ENCODE assay signal across 12 mouse cellular contexts in genomic region chr14:26988694-26989093, GRCm38 (mm10). TPM values are rescaled to one million over a fixed set of nuclear protein-coding genes. Genes with fewer than 3 reads are reported as not detected.
DNase-seq lines count a peak whose midpoint lies in the region; ATAC-seq and TF ChIP-seq lines count a peak whose summit lies in the region.
"Had no signal": no experiment of that assay in that cellular context is flagged by ENCODE, and none has a peak within 500 bp of the region (broad histone marks: within the 10 kb centered on the region; RNA-seq: fewer than 3 reads in every experiment).

No protein-coding gene starts in this region.

- ATAC-seq in liver, embryonic 14.5 days (ENCODE audit: insufficient read depth) = no peak

- TF ChIP-seq CTCF in layer of hippocampus, adult 2 months (conservative IDR thresholded peaks at IDR 0.05) = peak; percentile 72
- TF ChIP-seq CTCF in ES-Bruce4 (IDR thresholded peaks at IDR 0.05; ENCODE audit: low read depth, low read length) = peak; percentile 16
- peak; percentile 72 for TF ChIP-seq CTCF in liver, embryonic 14.5 days (IDR thresholded peaks at IDR 0.05; ENCODE audit: low read depth)
- TF ChIP-seq CTCF in cerebellum, adult 2 months (IDR thresholded peaks at IDR 0.05; ENCODE audit: borderline replicate concordance, insufficient read depth, low read depth, low read length) = no peak

- TF ChIP-seq POLR2A in ES-Bruce4 (IDR thresholded peaks at IDR 0.05; ENCODE audit: insufficient read depth, low read length) = no peak
- TF ChIP-seq POLR2A in cerebellum, adult 2 months (IDR thresholded peaks at IDR 0.05; ENCODE audit: borderline replicate concordance, insufficient read depth, low read length) = no peak

- no peak overlapping the region for H3K27ac ChIP-seq in layer of hippocampus, adult 2 months
- no peak overlapping the region for H3K27ac ChIP-seq in ES-Bruce4 (ENCODE audit: insufficient read depth, low read length)
- no peak overlapping the region for H3K27ac ChIP-seq in liver, embryonic 14.5 days
- H3K27ac ChIP-seq in cerebellum, adult 2 months (ENCODE audit: insufficient read depth, low read length) = no peak overlapping the region
- H3K27ac ChIP-seq: limb, embryonic 10.5 days had no signal

- TF ChIP-seq EP300 in ES-Bruce4 (IDR thresholded peaks at IDR 0.05; ENCODE audit: insufficient read depth, low read depth, low read length) = no peak
- no peak for TF ChIP-seq EP300 in liver, embryonic 14.5 days (IDR thresholded peaks at IDR 0.05; ENCODE audit: low read depth)

- no peak for DNase-seq in layer of hippocampus, adult 2 months (ENCODE audit: low spot score in 2 of 2)
- no peak for DNase-seq in layer of hippocampus, postnatal 25 days (ENCODE audit: extremely low spot score in 1 of 2, low spot score in 1 of 2)
- peak; percentile 45 for DNase-seq in CD4-positive helper T cell, adult 2 months (ENCODE audit: low read depth, low spot score)
- DNase-seq in liver, embryonic 14.5 days (ENCODE audit: low read depth in 3 of 3, low spot score in 3 of 3) = no peak
- DNase-seq in cerebellum, adult 2 months = no peak
- DNase-seq in urinary bladder, adult 18-20 months (ENCODE audit: low spot score in 2 of 2) = no peak
- DNase-seq: right cerebral cortex, postnatal 4 days had no signal

- H3K27me3 ChIP-seq in ES-Bruce4 (ENCODE audit: control insufficient read depth, insufficient read depth, low read length, poor library complexity, severe bottlenecking) = no peaks in the 10 kb centered on the region
- no peaks in the 10 kb centered on the region for H3K27me3 ChIP-seq in liver, embryonic 14.5 days (ENCODE audit: control insufficient read depth, insufficient read depth, low read length)
- no peaks in the 10 kb centered on the region for H3K27me3 ChIP-seq in cerebellum, adult 2 months (ENCODE audit: control insufficient read depth, insufficient read depth, low read length)

- H3K9me3 ChIP-seq in ES-Bruce4 (replicated peaks; ENCODE audit: control insufficient read depth, insufficient read depth, low read length, poor library complexity, severe bottlenecking) = 0 out of 2 replicates have a peak, but pooled peaks cover 4% of the 10 kb centered on the region
- no peaks in the 10 kb centered on the region for H3K9me3 ChIP-seq in liver, embryonic 14.5 days (ENCODE audit: control insufficient read depth, low read length)
- H3K9me3 ChIP-seq: limb, embryonic 10.5 days had no signal

- H3K36me3 ChIP-seq in ES-Bruce4 (ENCODE audit: control insufficient read depth, insufficient read depth, low read length, poor library complexity, severe bottlenecking) = no peaks in the 10 kb centered on the region
- no peaks in the 10 kb centered on the region for H3K36me3 ChIP-seq in liver, embryonic 14.5 days (replicated peaks; ENCODE audit: control insufficient read depth, insufficient read depth, low read depth)
- H3K36me3 ChIP-seq: limb, embryonic 10.5 days had no signal

- 39% methylated on average over 2 of the region's 2 CpGs for WGBS in liver, embryonic 14.5 days (ENCODE audit: insufficient replicate concordance)
- WGBS in cerebellum, adult 2 months = 64% methylated on average over 2 of the region's 2 CpGs

- no peak overlapping the region for H3K4me2 ChIP-seq in liver, embryonic 14.5 days (ENCODE audit: low read depth)

- peaks cover 2% of the 10 kb centered on the region for H3K4me1 ChIP-seq in ES-Bruce4 (ENCODE audit: control insufficient read depth, insufficient read depth, low read length)
- H3K4me1 ChIP-seq in liver, embryonic 14.5 days (replicated peaks; ENCODE audit: control insufficient read depth in 2 of 2, insufficient read depth in 2 of 2, low read length in 1 of 2) = no peaks in the 10 kb centered on the region
- H3K4me1 ChIP-seq in cerebellum, adult 2 months (ENCODE audit: control insufficient read depth, insufficient read depth, low read length) = no peaks in the 10 kb centered on the region

- no peak overlapping the region for H3K9ac ChIP-seq in ES-Bruce4 (ENCODE audit: low read depth, poor library complexity, severe bottlenecking)
- no peak overlapping the region for H3K9ac ChIP-seq in liver, embryonic 14.5 days (replicated peaks)

- H3K4me3 ChIP-seq in layer of hippocampus, adult 2 months = no peak overlapping the region
- no peak overlapping the region for H3K4me3 ChIP-seq in ES-Bruce4 (ENCODE audit: low read depth, low read length)
- no peak overlapping the region for H3K4me3 ChIP-seq in liver, embryonic 14.5 days (ENCODE audit: insufficient read depth in 1 of 2, low read depth in 2 of 2, low read length in 2 of 2)
- H3K4me3 ChIP-seq in cerebellum, adult 2 months (replicated peaks; ENCODE audit: insufficient read depth, low read depth, low read length) = no peak overlapping the region
- H3K4me3 ChIP-seq: limb, embryonic 10.5 days; megakaryocyte, embryonic 14.5 days had no signal

RNA-seq across cellular contexts. Expression of gene Hesx1, which starts 5.5 kb away (rescaled TPM):
- total RNA-seq in layer of hippocampus, adult 2 months (2021) = not detected
- total RNA-seq in layer of hippocampus, postnatal 25 days (2021) = not detected
- 1.6 and 3.7 TPM in 2 replicates for polyA plus RNA-seq in ES-Bruce4 (2011; ENCODE audit: insufficient read depth, insufficient read length, low read depth, missing spikeins)
- 4.0 and 6.9 TPM in 2 replicates for polyA plus RNA-seq in liver, embryonic 14.5 days (2012; rRNA removed)
- polyA plus RNA-seq in liver, embryonic 14.5 days (2014; fragmentation: Nextera tagmentation; extraction: Ambion mirVana) = 8.0 and 11.0 TPM in 2 replicates
- not detected in 2 replicates for polyA plus RNA-seq in cerebellum, adult 2 months (2012; rRNA removed)
- polyA plus RNA-seq: neural tube, embryonic 14.5 days had no signal

RNA-seq across cellular contexts. Expression of gene Appl1, which starts 17.7 kb away (rescaled TPM):
- total RNA-seq in layer of hippocampus, adult 2 months (2021) = 10 to 100 TPM; 59.8 to 63.0 TPM
- total RNA-seq in layer of hippocampus, postnatal 25 days (2021) = 10 to 100 TPM; 57.9 to 59.0 TPM
- polyA plus RNA-seq in ES-Bruce4 (2011; ENCODE audit: insufficient read depth, insufficient read length, low read depth, missing spikeins) = 55.5 and 67.3 TPM in 2 replicates
- 1.4 and 2.1 TPM in 2 replicates for polyA plus RNA-seq in liver, embryonic 14.5 days (2012; rRNA removed)
- 5.4 and 6.2 TPM in 2 replicates for polyA plus RNA-seq in liver, embryonic 14.5 days (2014; fragmentation: Nextera tagmentation; extraction: Ambion mirVana)
- 28.4 and 31.3 TPM in 2 replicates for polyA plus RNA-seq in cerebellum, adult 2 months (2012; rRNA removed)

RNA-seq across cellular contexts. Expression of gene Il17rd, which starts 50.0 kb away (rescaled TPM):
- 1 to 10 TPM; 2.8 to 3.2 TPM for total RNA-seq in layer of hippocampus, adult 2 months (2021)
- total RNA-seq in layer of hippocampus, postnatal 25 days (2021) = 1 to 10 TPM; 3.1 to 3.9 TPM
- 47.3 and 48.9 TPM in 2 replicates for polyA plus RNA-seq in ES-Bruce4 (2011; ENCODE audit: insufficient read depth, insufficient read length, low read depth, missing spikeins)
- polyA plus RNA-seq in liver, embryonic 14.5 days (2012; rRNA removed) = 0.09 and 0.11 TPM in 2 replicates
- polyA plus RNA-seq in liver, embryonic 14.5 days (2014; fragmentation: Nextera tagmentation; extraction: Ambion mirVana) = 0.03 and 0.04 TPM in 2 replicates
- 1.2 and 1.3 TPM in 2 replicates for polyA plus RNA-seq in cerebellum, adult 2 months (2012; rRNA removed)
- total RNA-seq: common myeloid progenitor, adult 5-6 weeks had no signal

Comparison
In these comparisons a context has a peak if more than half of its experiments do, and no peak if none do; other contexts are left out.
1. RNA of gene Il17rd, which starts 50.0 kb away (polyA plus RNA-seq): 47.3 to 48.9 TPM in ES-Bruce4; 1.2 to 1.3 TPM in cerebellum, adult 2 months and 0.03 to 0.11 TPM in liver, embryonic 14.5 days; every median in the first group is over 10 times any median in the second.